Mouse (Mus musculus) forebrain, embryonic 11.5 days (tissue): ENCODE results near the gene Lpp. TPM values are rescaled to one million over a fixed set of nuclear protein-coding genes. Genes with fewer than 3 reads are reported as not detected.

Source experiments
- ATAC-seq: fragments of 200-750 bp; cut with Nextera tagmentation; replicated peaks from 2 replicates; pipeline ENCODE4 v1.8.0; 2017; ENCODE audit warnings: moderate TSS enrichment; ENCODE audit not compliant: low FRiP score
- DNase-seq: peaks from one replicate; pipeline ENCODE4 v3.0.0-alpha.2; 2017; ENCODE audit warnings: low spot score
- H3K27ac ChIP-seq: fragments of 300-500 bp; sonication (generic); 2 replicates; pipeline ENCODE4 v1.5.1; 2014; ENCODE audit warnings: low read depth, low read length
- H3K27me3 ChIP-seq: fragments of 300-500 bp; sonication (generic); 2 replicates; pipeline ENCODE4 v1.6.1; 2014; ENCODE audit warnings: mild to moderate bottlenecking, low read length, mixed read lengths; ENCODE audit not compliant: control insufficient read depth, insufficient read depth
- H3K36me3 ChIP-seq: fragments of 300-500 bp; sonication (generic); 2 replicates; pipeline ENCODE4 v1.6.1; 2014; ENCODE audit warnings: mild to moderate bottlenecking, low read length, moderate library complexity, mixed read lengths; ENCODE audit not compliant: control insufficient read depth, insufficient read depth
- H3K4me1 ChIP-seq: fragments of 300-500 bp; sonication (generic); replicated peaks from 2 replicates; pipeline ENCODE4 v1.6.1; 2014; ENCODE audit warnings: low read length, mixed read lengths; ENCODE audit not compliant: control insufficient read depth, insufficient read depth
- H3K4me2 ChIP-seq: fragments of 300-500 bp; sonication (generic); 2 replicates; pipeline ENCODE4 v1.6.1; 2014; ENCODE audit warnings: low read depth, mild to moderate bottlenecking, low read length, moderate library complexity, mixed read lengths; ENCODE audit not compliant: severe bottlenecking
- H3K4me3 ChIP-seq: fragments of 300-500 bp; sonication (generic); 2 replicates; pipeline ENCODE4 v1.5.1; 2014; ENCODE audit warnings: low read depth, low read length
- H3K9ac ChIP-seq: fragments of 300-500 bp; sonication (generic); 2 replicates; pipeline ENCODE4 v1.6.1; 2014; ENCODE audit warnings: low read length
- H3K9me3 ChIP-seq: fragments of 300-500 bp; sonication (generic); 2 replicates; pipeline ENCODE4 v1.6.1; 2016; ENCODE audit warnings: low read length, mixed read lengths; ENCODE audit not compliant: control insufficient read depth
- WGBS: fragments of 180-500 bp; shearing (Covaris S2); extraction: QIAGEN DNeasy Blood & Tissue Kit; methylation state at CpG from one replicate; pipeline ENCODE4 v1.1.7; 2014; 5-methylcytosine and 5-hydroxymethylcytosine counted together
- polyA plus RNA-seq: library from polyadenylated mRNA; unstranded; fragments of >200 nt; fragmentation: Nextera tagmentation; extraction: Ambion mirVana; gene quantifications from 2 replicates; pipeline ENCODE4 v1.2.1, GENCODE M21; 2014

The Lpp gene
- polyA plus RNA-seq, 1 experiment from 2014 or later, result 22.1 TPM

DNA sequence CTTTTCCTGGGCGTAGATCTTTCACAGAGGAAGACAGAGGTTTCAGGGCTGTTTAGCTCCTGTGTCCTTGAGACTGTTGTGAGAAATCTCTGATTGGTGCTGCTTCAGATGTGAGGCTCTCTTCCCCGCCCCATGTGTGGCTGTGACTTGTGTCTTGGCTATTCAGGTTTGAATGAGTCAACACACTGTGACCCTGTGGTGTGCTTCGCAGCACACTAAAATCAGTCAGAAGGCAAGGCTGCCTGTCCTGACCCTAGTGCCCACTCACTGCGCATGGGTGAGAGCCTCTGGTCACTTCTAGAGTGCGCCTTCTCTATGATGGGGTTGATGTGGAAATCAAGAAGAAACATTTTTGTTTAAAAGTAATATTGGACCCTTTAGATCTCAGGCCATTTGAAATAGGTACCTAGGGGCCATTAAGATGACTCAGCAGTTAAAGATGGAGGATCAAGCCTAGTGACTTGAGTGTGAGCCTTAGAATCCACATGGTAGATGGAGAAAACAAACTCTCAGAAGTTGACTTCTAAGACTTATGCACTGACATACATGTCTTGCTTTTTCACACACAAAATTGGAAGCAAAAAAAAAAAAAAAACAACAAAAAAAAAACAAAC, 114.7 kb downstream of the Lpp start:
- ATAC-seq (no peak), DNase-seq (no peak)
- Histone ChIP-seq H3K27ac (no peak overlapping the region), H3K4me2 (no peak overlapping the region), H3K9ac (no peak overlapping the region), H3K4me3 (no peak overlapping the region), H3K36me3 (no peaks in the 10 kb centered on the region), H3K4me1 (no peaks in the 10 kb centered on the region), H3K27me3 (no peaks in the 10 kb centered on the region), H3K9me3 (no peaks in the 10 kb centered on the region)
- WGBS, result 89% methylated on average over 5 of the region's 5 CpGs

DNA sequence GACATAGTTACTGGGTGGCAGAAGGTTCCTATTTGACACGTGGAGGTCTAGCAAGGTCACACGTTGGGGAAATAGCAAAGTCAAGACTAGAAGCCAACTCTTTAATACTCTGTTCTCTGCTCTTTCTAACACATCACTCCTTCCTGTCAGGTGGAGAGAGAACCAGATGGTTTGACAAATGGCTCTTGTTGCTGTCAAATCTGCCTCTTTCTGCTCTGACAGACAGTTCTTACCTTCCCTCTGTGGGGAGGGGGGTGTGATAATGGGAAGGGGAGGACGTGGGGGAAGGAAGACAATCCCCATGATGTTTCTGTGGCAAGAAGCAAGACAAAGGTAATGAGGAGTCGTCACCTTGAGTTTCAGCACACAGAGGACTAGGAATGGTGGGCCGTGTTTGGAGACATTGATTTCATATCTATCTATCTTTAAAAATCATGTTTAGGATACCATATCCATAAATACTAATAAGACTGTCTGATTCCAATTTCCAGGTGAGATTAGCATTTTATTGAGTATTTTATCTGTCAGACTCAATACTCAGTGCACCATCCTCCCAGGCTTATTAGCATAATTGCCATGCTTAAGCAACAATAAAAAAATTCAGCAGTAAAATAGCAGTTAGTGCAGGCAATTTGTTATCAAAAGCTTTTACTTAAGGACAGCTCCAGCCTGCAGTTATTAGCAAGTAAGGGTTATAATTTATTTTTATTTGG, 115.9 kb downstream of the Lpp start:
- ATAC-seq, result no peak

GRCm38 (mm10) chr16:24509813-24510166, 116.5 kb downstream of the Lpp start:
- Histone ChIP-seq H3K4me1 (no peaks in the 10 kb centered on the region), H3K4me2 (no peak overlapping the region), H3K9me3 (no peaks in the 10 kb centered on the region), H3K27ac (no peak overlapping the region), H3K4me3 (no peak overlapping the region), H3K9ac (no peak overlapping the region), H3K27me3 (no peaks in the 10 kb centered on the region), H3K36me3 (no peaks in the 10 kb centered on the region)
- ATAC-seq, result no peak
- no peak for DNase-seq
- WGBS, result 69% methylated on average over 1 of the region's 1 CpGs

More for the DNA sequence above, 115.9 kb downstream of the Lpp start:
- peak; percentile 14 for DNase-seq
- Histone ChIP-seq H3K4me2 (no peak overlapping the region), H3K36me3 (no peaks in the 10 kb centered on the region), H3K27ac (no peak overlapping the region), H3K9me3 (no peaks in the 10 kb centered on the region), H3K4me3 (no peak overlapping the region), H3K9ac (no peak overlapping the region), H3K27me3 (no peaks in the 10 kb centered on the region), H3K4me1 (no peaks in the 10 kb centered on the region)
- 78% methylated on average over 5 of the region's 5 CpGs for WGBS

DNA sequence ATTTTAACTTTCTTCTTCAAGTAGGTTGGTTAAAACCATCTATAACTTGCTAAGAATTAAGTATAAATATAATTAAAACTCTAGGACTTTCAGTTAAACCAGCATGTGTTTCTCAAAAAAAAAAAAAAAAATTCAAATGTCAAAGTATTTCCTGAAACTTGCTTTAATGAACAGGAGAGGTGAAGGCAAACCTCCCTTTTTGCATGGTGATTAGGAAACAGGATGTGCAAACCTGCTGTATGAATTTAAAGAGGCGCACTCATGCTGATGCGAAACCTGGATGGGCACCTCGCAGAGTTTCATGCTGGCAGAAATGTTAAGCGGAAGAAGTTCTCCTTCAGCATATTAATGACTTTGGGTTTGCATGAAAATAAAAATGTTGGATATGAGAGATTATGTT, 119.9 kb downstream of the Lpp start:
- Histone ChIP-seq H3K27me3 (no peaks in the 10 kb centered on the region), H3K9me3 (no peaks in the 10 kb centered on the region), H3K27ac (no peak overlapping the region), H3K4me2 (no peak overlapping the region), H3K4me1 (no peaks in the 10 kb centered on the region), H3K9ac (no peak overlapping the region), H3K36me3 (no peaks in the 10 kb centered on the region), H3K4me3 (no peak overlapping the region)
- DNase-seq, result no peak
- no peak for ATAC-seq
- WGBS, result 94% methylated on average over 4 of the region's 4 CpGs

DNA sequence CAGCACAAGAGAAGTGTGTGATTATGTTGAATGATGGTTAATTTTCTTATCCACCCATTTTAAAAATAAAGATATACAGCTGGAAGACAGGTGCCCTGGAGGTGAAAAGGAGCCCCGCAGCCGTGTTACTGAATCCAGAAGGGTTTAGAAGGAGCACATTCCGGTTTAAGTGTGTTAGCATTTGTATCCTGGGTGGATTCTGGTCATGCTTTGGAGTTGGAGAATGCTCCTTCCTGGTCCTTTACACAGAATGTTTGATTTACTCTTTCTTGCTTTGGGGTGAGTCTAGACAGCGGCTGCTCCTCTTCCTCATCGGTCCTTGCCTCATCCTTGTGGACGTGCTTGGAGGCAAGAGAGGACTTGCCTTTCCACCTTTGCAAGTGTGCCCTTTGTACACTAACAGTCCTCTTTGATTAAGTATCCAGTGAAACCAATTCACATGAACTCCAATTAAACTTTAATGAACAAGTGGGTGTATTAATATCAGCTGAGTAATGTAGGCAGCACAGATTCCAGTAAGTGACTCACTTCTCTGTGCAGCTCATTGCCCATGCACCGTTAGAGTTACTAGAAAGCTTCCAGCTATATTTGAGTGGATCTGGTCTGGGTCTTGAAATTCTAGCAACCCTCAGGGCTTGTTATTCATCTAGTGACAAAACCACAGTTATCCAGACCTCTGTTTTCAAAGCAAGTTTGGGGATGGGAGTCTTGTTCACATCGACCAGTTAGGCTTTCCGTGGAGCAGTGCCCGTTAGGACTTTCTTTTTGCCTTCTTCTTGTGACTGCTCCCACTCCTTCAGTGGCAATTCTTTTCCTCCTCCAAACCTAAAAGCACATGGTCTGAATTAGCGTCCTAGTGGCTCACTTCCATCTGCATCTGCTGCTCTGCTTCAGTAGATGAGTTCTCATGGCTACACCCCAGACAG, 121.8 kb downstream of the Lpp start:
- Histone ChIP-seq H3K9me3 (no peaks in the 10 kb centered on the region), H3K4me3 (no peak overlapping the region), H3K9ac (no peak overlapping the region), H3K27me3 (no peaks in the 10 kb centered on the region), H3K27ac (no peak overlapping the region), H3K4me2 (no peak overlapping the region), H3K36me3 (no peaks in the 10 kb centered on the region), H3K4me1 (no peaks in the 10 kb centered on the region)
- ATAC-seq, result no peak
- 92% methylated on average over 11 of the region's 11 CpGs for WGBS
- no peak for DNase-seq

GRCm38 (mm10) chr16:24516993-24517392, 123.7 kb downstream of the Lpp start:
- H3K27ac ChIP-seq, result no peak overlapping the region
- no peaks in the 10 kb centered on the region for H3K36me3 ChIP-seq
- H3K4me2 ChIP-seq, result no peak overlapping the region
- H3K27me3 ChIP-seq, result no peaks in the 10 kb centered on the region
- ATAC-seq (no peak), DNase-seq (no peak)
- H3K4me3 ChIP-seq, result no peak overlapping the region
- H3K4me1 ChIP-seq, result no peaks in the 10 kb centered on the region
- H3K9ac ChIP-seq, result no peak overlapping the region
- WGBS, result 84% methylated on average over 3 of the region's 3 CpGs
- no peaks in the 10 kb centered on the region for H3K9me3 ChIP-seq

DNA sequence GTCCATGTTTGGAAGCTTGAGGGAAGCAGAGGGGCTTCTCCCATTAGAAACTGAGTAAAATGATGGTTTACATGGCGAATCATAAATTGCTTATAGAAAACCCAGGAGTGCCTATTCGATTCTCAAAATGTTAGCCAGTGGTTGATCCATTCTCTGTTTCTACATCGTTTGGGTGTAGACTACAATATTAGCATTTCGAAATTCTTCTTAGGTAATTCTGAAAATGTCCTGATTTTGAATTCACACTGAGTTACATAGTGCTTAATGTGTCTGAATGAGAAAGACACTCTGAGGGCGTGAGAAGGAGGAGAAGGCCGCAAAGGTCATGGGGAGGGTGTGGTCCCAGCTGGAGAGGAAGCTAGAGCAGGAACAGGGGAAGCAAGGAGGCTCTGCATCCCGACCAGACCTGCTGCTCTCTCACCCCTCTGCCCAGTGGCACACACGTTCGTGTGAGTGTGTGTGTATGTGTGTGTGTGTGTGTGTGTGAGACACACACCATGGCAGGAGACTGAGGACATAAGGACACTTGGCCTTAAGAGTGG, 124.3 kb downstream of the Lpp start:
- Histone ChIP-seq H3K4me3 (no peak overlapping the region), H3K27ac (no peak overlapping the region), H3K36me3 (no peaks in the 10 kb centered on the region), H3K27me3 (no peaks in the 10 kb centered on the region), H3K9ac (no peak overlapping the region), H3K4me1 (no peaks in the 10 kb centered on the region), H3K4me2 (no peak overlapping the region), H3K9me3 (no peaks in the 10 kb centered on the region)
- no peak for ATAC-seq
- WGBS, result 75% methylated on average over 9 of the region's 9 CpGs
- no peak for DNase-seq

DNA sequence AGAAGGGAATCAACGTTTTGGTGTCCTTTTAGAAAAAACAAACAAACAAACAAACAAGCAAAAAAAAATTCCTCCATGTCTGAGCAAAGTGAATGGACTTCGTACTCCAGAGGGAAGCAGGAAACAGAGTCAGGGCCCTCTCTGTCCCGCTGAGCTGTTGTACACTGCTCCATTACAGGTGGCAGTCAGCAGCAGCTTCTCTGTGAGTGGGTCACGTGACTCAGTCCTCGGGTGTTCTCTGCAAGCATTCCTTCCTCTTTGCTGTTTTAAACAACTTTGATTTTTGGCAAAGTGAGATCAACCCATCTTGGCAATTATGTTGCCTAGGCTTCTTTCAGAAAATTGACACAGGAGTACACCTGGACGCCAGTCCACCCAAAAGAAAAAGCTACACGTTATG, 125.5 kb downstream of the Lpp start:
- no peak overlapping the region for H3K4me2 ChIP-seq
- no peaks in the 10 kb centered on the region for H3K27me3 ChIP-seq
- no peak for DNase-seq
- no peaks in the 10 kb centered on the region for H3K4me1 ChIP-seq
- WGBS, result 75% methylated on average over 7 of the region's 7 CpGs
- no peak for ATAC-seq
- no peaks in the 10 kb centered on the region for H3K9me3 ChIP-seq
- no peak overlapping the region for H3K27ac ChIP-seq
- H3K36me3 ChIP-seq, result no peaks in the 10 kb centered on the region
- no peak overlapping the region for H3K4me3 ChIP-seq
- no peak overlapping the region for H3K9ac ChIP-seq
